Mouse (Mus musculus) cerebellum, adult 11 months (tissue): Measurements from ENCODE around the gene H2-Q7.
"Not testable (repeated sequence)": the region's sequence is repeated elsewhere in the genome, so short reads cannot be mapped to it uniquely, and the experiment has no call there.

Experiments
- DNase-seq: peaks from one replicate; pipeline ENCODE4 v3.0.0; 2022

Gene H2-Q7

GRCm38 (mm10) chr17:35438885-35439284 lies at the start of gene H2-Q7:
H2-Q7 (plus strand) TSS chr17:35439155.
- not testable (repeated sequence) for DNase-seq

GRCm38 (mm10) chr17:35389796-35390195 lies 49.2 kb upstream of the H2-Q7 start:
- not testable (repeated sequence) for DNase-seq

- DNase-seq = not testable (repeated sequence)
Measured at GRCm38 (mm10) chr17:35392671-35393070, 46.3 kb upstream of the H2-Q7 start.

GRCm38 (mm10) chr17:35393864-35394800 lies 44.8 kb upstream of the H2-Q7 start:
- not testable (repeated sequence) for DNase-seq

GRCm38 (mm10) chr17:35396956-35397355 lies 42.0 kb upstream of the H2-Q7 start:
- DNase-seq = not testable (repeated sequence)

- DNase-seq = not testable (repeated sequence)
Measured at GRCm38 (mm10) chr17:35413057-35413456, 25.9 kb upstream of the H2-Q7 start.

GRCm38 (mm10) chr17:35415273-35416129 lies 23.5 kb upstream of the H2-Q7 start:
- DNase-seq = not testable (repeated sequence)

GRCm38 (mm10) chr17:35418772-35419171 lies 20.2 kb upstream of the H2-Q7 start:
- no peak for DNase-seq

GRCm38 (mm10) chr17:35419564-35419963 lies 19.4 kb upstream of the H2-Q7 start:
- DNase-seq = not testable (repeated sequence)

GRCm38 (mm10) chr17:35420206-35420810 lies 18.6 kb upstream of the H2-Q7 start:
- DNase-seq = not testable (repeated sequence)

GRCm38 (mm10) chr17:35421331-35421730 lies 17.6 kb upstream of the H2-Q7 start:
- DNase-seq = not testable (repeated sequence)

- not testable (repeated sequence) for DNase-seq
Measured at GRCm38 (mm10) chr17:35422360-35422759, 16.6 kb upstream of the H2-Q7 start.

GRCm38 (mm10) chr17:35423131-35423810 lies 15.7 kb upstream of the H2-Q7 start:
- not testable (repeated sequence) for DNase-seq

- DNase-seq = not testable (repeated sequence)
Measured at GRCm38 (mm10) chr17:35424106-35424505, 14.8 kb upstream of the H2-Q7 start.

GRCm38 (mm10) chr17:35424624-35425416 lies 14.1 kb upstream of the H2-Q7 start, which contains the start of gene H2-Q6:
H2-Q6 (plus strand) TSS chr17:35424850.
- not testable (repeated sequence) for DNase-seq

- DNase-seq = not testable (repeated sequence)
Measured at GRCm38 (mm10) chr17:35425474-35425873, 13.5 kb upstream of the H2-Q7 start.

GRCm38 (mm10) chr17:35428883-35429282 lies 10.1 kb upstream of the H2-Q7 start:
- DNase-seq = not testable (repeated sequence)

- not testable (repeated sequence) for DNase-seq
Measured at GRCm38 (mm10) chr17:35430671-35431070, 8.3 kb upstream of the H2-Q7 start.

- not testable (repeated sequence) for DNase-seq
Measured at GRCm38 (mm10) chr17:35432167-35432566, 6.8 kb upstream of the H2-Q7 start.

- not testable (repeated sequence) for DNase-seq
Measured at GRCm38 (mm10) chr17:35434836-35435235, 4.1 kb upstream of the H2-Q7 start.

- not testable (repeated sequence) for DNase-seq
Measured at GRCm38 (mm10) chr17:35435577-35435976, 3.4 kb upstream of the H2-Q7 start.
